Mouse (Mus musculus) hindbrain, embryonic 12.5 days (tissue): ENCODE measurements at regions not wholly inside any gene's neighbourhood (a gene's known extent, or its start where the extent isn't known, plus 50 kb on each side); places are given as distances from the start of the nearest gene placed in this dataset.

Experiments used
- ATAC-seq: fragments of 200-750 bp; cut with Nextera tagmentation; 2 replicates; pipeline ENCODE4 v1.8.0; 2017; ENCODE audit warnings: moderate TSS enrichment; ENCODE audit not compliant: low FRiP score
- H3K27ac ChIP-seq: fragments of 300-500 bp; sonication (generic); 2 replicates; pipeline ENCODE4 v1.5.1; 2016; ENCODE audit warnings: mild to moderate bottlenecking
- H3K27me3 ChIP-seq: fragments of 300-500 bp; sonication (generic); 2 replicates; pipeline ENCODE4 v1.6.1; 2016; ENCODE audit warnings: mild to moderate bottlenecking
- H3K36me3 ChIP-seq: fragments of 300-500 bp; sonication (generic); 2 replicates; pipeline ENCODE4 v1.6.1; 2016; ENCODE audit warnings: mild to moderate bottlenecking
- H3K4me1 ChIP-seq: fragments of 300-500 bp; sonication (generic); 2 replicates; pipeline ENCODE4 v1.6.1; 2016
- H3K4me2 ChIP-seq: fragments of 300-500 bp; sonication (generic); replicated peaks from 2 replicates; pipeline ENCODE4 v1.6.1; 2016; ENCODE audit warnings: mild to moderate bottlenecking
- H3K4me3 ChIP-seq: fragments of 300-500 bp; sonication (generic); 2 replicates; pipeline ENCODE4 v1.5.1; 2016; ENCODE audit warnings: mild to moderate bottlenecking
- H3K9ac ChIP-seq: fragments of 300-500 bp; sonication (generic); 2 replicates; pipeline ENCODE4 v1.6.1; 2016; ENCODE audit warnings: mild to moderate bottlenecking, moderate library complexity
- H3K9me3 ChIP-seq: fragments of 300-500 bp; sonication (generic); replicated peaks from 2 replicates; pipeline ENCODE4 v1.6.1; 2016; ENCODE audit warnings: mild to moderate bottlenecking
- WGBS: fragments of 180-500 bp; shearing (Covaris S2); methylation state at CpG from one replicate; pipeline ENCODE4 v1.1.7; 2016; 5-methylcytosine and 5-hydroxymethylcytosine counted together

DNA sequence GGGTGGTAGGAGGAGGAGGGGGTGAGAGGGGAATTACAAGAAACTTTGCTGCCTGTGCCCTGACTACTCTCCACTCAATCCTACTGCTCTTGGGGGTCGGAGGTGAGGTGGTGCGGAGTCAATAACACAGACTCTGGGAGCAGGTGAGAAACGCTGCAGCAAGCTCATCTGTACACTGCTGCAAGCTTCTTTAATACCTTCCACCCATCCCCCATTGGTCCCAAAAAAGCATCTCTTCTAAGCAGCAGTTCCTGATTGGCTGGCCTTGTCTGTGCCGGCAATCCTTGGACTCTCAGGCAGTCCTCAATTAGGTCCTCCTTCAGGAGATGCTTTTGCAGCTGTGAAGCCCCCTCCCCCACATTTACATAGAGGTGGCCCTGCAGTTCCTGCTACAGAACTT lies 79.7 kb upstream of the Bach2 start:
- whole genome bisulfite sequencing: 46% methylated on average over 4 of the region's 4 CpGs

DNA sequence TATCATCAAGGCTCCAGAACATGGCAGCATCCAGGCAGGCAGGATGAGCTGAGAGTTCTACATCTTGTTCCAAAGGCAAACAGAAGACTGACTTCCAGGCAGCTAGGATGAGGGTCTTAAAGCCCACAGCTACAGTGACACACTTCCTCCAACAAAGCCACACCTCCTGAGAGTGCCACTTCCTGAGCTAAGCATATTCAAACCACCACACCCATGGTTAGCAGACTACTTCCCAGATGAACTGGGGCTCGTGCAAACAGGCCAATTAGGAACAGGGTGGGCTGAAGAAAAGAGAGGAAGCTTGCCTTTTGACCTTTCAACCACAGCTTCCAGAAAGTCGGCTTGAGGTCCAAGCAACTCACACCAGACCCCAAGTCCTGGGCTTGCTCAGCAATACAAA lies 77.8 kb upstream of the Bach2 start:
- H3K4me3 ChIP-seq: no peak overlapping the region
- H3K27ac ChIP-seq: no peak overlapping the region
- H3K9ac ChIP-seq: no peak overlapping the region
- H3K27me3 ChIP-seq: no peaks in the 10 kb centered on the region
- H3K4me1 ChIP-seq: peaks cover 25% of the 10 kb centered on the region
- H3K4me2 ChIP-seq: no peak overlapping the region
- H3K9me3 ChIP-seq: no peaks in the 10 kb centered on the region
- no peaks in the 10 kb centered on the region for H3K36me3 ChIP-seq
- whole genome bisulfite sequencing: 47% methylated on average over 2 of the region's 2 CpGs
- no peak for ATAC-seq

More for the DNA sequence above, 79.7 kb upstream of the Bach2 start:
- H3K9me3 ChIP-seq: no peaks in the 10 kb centered on the region
- H3K4me2 ChIP-seq: no peak overlapping the region
- H3K27me3 ChIP-seq: no peaks in the 10 kb centered on the region
- no peaks in the 10 kb centered on the region for H3K36me3 ChIP-seq
- ATAC-seq: no peak
- H3K4me1 ChIP-seq: peaks cover 23% of the 10 kb centered on the region
- H3K27ac ChIP-seq: no peak overlapping the region
- H3K9ac ChIP-seq: no peak overlapping the region
- no peak overlapping the region for H3K4me3 ChIP-seq

DNA sequence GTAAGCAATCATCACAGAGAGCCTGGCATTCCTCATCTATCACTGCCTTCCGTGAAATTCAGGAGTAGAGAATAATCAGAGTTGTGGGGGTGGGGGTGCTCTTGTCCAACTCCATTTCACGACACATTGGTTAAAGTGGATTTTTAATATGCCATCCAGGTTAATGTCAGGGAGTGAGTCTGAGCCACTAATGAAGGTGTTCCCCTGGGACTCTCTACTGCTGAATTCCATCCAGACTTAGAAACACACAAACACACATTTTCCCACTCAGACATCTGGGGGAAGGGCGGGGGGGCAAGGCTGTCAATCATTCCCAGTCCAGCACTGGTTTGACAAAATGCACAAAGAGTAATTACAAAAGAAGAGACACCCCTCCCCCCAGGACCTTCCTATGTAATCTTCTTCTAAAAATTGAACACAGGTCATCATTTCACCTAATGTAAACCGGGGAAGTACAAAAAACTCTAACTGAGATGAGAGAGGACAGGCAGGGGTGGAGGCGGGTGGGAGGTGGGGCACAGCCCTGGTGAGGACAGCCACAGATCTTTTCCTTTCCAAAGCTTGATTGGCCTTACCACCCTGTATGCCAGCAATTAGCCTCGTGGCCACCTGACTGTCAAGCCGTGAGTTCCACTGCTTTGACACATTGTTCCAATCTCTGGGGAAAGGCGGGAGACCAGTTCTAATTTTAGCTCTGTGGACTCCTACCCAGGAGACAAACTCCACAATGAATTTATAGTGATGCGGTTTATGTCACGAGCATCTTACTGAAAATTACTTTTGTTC lies 76.5 kb upstream of the Bach2 start:
- no peak overlapping the region for H3K4me3 ChIP-seq
- H3K4me1 ChIP-seq: peaks cover 25% of the 10 kb centered on the region
- peak overlapping the region; percentile 21 for H3K4me2 ChIP-seq
- H3K27ac ChIP-seq: peak overlapping the region; percentile 75
- peak; percentile 66 for ATAC-seq
- no peaks in the 10 kb centered on the region for H3K36me3 ChIP-seq
- no peaks in the 10 kb centered on the region for H3K9me3 ChIP-seq
- H3K27me3 ChIP-seq: no peaks in the 10 kb centered on the region
- H3K9ac ChIP-seq: no peak overlapping the region
- 35% methylated on average over 10 of the region's 10 CpGs for WGBS

GRCm38 (mm10) chr4:32162694-32163240 lies 75.8 kb upstream of the Bach2 start:
- Histone ChIP-seq H3K9me3 (no peaks in the 10 kb centered on the region), H3K36me3 (no peaks in the 10 kb centered on the region), H3K4me3 (no peak overlapping the region), H3K4me1 (peaks cover 25% of the 10 kb centered on the region), H3K9ac (no peak overlapping the region), H3K4me2 (no peak overlapping the region), H3K27me3 (no peaks in the 10 kb centered on the region), H3K27ac (no peak overlapping the region)
- ATAC-seq: no peak
- WGBS: 89% methylated on average over 12 of the region's 12 CpGs

GRCm38 (mm10) chr4:32164081-32164641 lies 74.4 kb upstream of the Bach2 start:
- no peaks in the 10 kb centered on the region for H3K27me3 ChIP-seq
- no peak for ATAC-seq
- no peak overlapping the region for H3K9ac ChIP-seq
- WGBS: 87% methylated on average over 11 of the region's 11 CpGs
- H3K9me3 ChIP-seq: no peaks in the 10 kb centered on the region
- peaks cover 19% of the 10 kb centered on the region for H3K4me1 ChIP-seq
- no peak overlapping the region for H3K4me3 ChIP-seq
- H3K4me2 ChIP-seq: no peak overlapping the region
- no peak overlapping the region for H3K27ac ChIP-seq
- H3K36me3 ChIP-seq: no peaks in the 10 kb centered on the region

DNA sequence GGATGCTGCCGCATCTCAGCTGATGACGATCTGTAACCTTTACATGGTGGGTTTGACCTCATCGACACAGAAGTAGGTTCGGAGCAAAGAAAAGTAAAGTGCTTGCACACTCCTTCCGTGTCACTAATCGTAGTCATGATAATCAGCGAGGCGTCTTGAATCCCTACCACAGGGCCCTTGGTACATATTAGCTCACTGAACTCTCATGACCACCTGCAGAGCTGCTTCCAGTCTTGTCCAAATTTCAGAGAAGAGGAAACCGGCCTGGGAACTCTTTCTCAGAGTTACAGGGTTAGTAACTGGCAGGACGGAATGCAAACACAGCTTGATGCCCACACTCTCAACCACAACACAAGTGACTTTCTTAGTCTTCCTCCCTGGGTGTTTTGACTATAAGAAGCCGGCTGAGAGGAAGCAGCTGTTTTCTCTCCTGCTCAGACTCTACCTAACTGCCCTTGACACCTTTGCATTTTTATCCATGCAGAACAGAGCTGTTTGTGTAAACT lies 73.8 kb upstream of the Bach2 start:
- H3K36me3 ChIP-seq: no peaks in the 10 kb centered on the region
- peaks cover 19% of the 10 kb centered on the region for H3K4me1 ChIP-seq
- no peak overlapping the region for H3K9ac ChIP-seq

DNA sequence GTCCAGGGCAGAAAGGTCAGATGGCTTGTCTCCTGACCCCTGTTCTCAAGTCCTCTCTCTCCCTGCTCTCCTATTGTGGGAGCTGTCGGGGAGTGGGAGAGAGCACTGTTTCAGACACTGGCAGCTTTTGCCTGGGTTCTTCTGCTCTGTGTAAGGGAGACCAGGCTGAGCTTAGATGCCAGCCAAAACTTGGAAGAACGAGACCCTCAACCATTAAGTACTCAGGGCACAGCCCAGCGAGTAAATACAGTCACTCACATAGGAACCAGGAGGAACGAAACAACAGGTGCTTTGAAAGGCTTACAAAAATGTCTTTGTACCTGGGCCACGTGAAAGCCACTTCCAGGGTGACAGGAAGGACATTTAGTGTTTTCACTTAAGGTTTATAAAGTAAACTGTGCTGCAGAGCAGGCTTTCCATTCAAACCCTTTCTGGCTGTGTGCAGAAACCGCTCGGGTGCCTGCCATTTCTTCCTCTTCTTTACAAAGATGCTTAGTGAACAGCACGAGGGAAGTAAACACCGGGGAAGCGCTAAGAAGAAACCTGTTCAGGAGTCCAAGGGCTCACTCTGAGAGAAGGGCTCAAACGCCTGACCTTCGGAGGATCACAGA lies 72.6 kb upstream of the Bach2 start:
- Histone ChIP-seq H3K4me1 (peaks cover 15% of the 10 kb centered on the region), H3K9me3 (no peaks in the 10 kb centered on the region), H3K36me3 (no peaks in the 10 kb centered on the region), H3K4me3 (no peak overlapping the region), H3K27ac (no peak overlapping the region), H3K4me2 (no peak overlapping the region), H3K9ac (no peak overlapping the region), H3K27me3 (no peaks in the 10 kb centered on the region)
- no peak for ATAC-seq
- 58% methylated on average over 12 of the region's 12 CpGs for WGBS

More for the DNA sequence above, 73.8 kb upstream of the Bach2 start:
- no peak overlapping the region for H3K4me2 ChIP-seq
- H3K27me3 ChIP-seq: no peaks in the 10 kb centered on the region
- H3K4me3 ChIP-seq: no peak overlapping the region
- 74% methylated on average over 11 of the region's 11 CpGs for WGBS
- no peak for ATAC-seq
- H3K27ac ChIP-seq: no peak overlapping the region
- H3K9me3 ChIP-seq: no peaks in the 10 kb centered on the region

GRCm38 (mm10) chr4:32167151-32167550 lies 71.5 kb upstream of the Bach2 start:
- ATAC-seq: no peak
- no peaks in the 10 kb centered on the region for H3K27me3 ChIP-seq
- H3K9me3 ChIP-seq: no peaks in the 10 kb centered on the region
- H3K36me3 ChIP-seq: no peaks in the 10 kb centered on the region
- H3K4me2 ChIP-seq: no peak overlapping the region
- 49% methylated on average over 11 of the region's 11 CpGs for WGBS
- no peak overlapping the region for H3K4me3 ChIP-seq
- peaks cover 4% of the 10 kb centered on the region; the same call in 1 of the 2 replicates for H3K4me1 ChIP-seq
- no peak overlapping the region for H3K9ac ChIP-seq
- H3K27ac ChIP-seq: no peak overlapping the region

DNA sequence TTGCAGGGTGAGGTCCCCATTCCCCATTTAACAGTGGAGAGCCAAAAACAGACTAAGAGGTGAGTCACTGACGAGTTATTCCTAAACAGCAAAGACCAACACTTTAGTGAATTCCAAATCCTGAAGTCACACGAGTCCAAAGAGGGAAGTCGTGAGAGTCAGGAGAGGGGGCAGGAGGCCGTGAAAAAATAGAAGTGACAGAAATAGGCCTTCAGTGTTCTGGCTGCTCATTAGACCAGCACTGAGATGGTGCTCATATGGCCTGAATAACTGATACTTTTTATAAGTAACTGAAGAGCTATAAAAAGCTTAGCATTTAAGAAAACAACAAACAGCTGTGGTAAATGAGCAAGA lies 68.5 kb upstream of the Bach2 start:
- ATAC-seq: no peak

DNA sequence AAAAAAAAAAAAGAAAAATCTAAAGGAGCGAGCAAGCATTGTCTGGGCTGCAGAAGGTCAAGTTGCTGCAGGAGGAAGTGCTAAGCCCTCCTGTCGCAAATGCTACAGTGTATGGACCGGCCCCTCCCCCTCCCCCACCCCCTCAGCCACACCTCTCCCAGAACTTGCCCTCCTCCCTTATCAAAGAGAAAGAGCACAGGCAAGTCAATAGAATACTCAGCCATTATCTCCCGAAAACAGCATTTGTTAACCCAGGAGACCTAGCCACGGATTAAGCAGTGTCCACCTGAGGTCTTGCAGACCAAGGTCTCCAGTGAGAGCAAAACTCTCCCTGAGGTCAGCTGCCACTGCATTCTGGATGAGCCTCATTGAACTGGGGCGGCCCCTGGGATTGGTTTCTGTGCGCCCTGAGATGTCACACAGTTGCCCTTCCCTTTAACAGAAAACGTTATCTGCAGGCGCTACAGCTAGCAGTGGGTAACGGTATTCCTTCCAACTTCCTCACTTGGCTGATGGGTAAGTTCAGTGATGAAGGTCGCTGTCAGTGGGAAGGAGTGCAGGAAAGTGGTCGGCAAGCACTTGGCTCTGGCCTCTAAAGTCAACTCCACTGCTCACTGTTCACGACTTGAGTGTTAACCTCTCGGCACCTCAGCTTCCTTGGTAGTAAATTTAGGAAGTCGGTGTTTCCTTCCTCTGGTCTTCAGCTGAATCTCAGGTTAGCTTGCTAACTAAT lies 68.0 kb upstream of the Bach2 start:
- no peak overlapping the region for H3K27ac ChIP-seq
- no peaks in the 10 kb centered on the region for H3K27me3 ChIP-seq
- no peak overlapping the region for H3K9ac ChIP-seq
- peaks cover 10% of the 10 kb centered on the region for H3K4me1 ChIP-seq
- H3K9me3 ChIP-seq: no peaks in the 10 kb centered on the region
- no peak overlapping the region for H3K4me3 ChIP-seq
- no peak overlapping the region for H3K4me2 ChIP-seq
- 66% methylated on average over 15 of the region's 15 CpGs for WGBS
- H3K36me3 ChIP-seq: no peaks in the 10 kb centered on the region
- no peak for ATAC-seq

More for the DNA sequence above, 68.5 kb upstream of the Bach2 start:
- H3K36me3 ChIP-seq: no peaks in the 10 kb centered on the region
- 63% methylated on average over 4 of the region's 4 CpGs for WGBS
- no peaks in the 10 kb centered on the region for H3K9me3 ChIP-seq
- no peak overlapping the region for H3K27ac ChIP-seq
- no peak overlapping the region for H3K9ac ChIP-seq
- H3K4me3 ChIP-seq: no peak overlapping the region
- no peak overlapping the region for H3K4me2 ChIP-seq
- peaks cover 5% of the 10 kb centered on the region; the same call in 1 of the 2 replicates for H3K4me1 ChIP-seq
- H3K27me3 ChIP-seq: no peaks in the 10 kb centered on the region

DNA sequence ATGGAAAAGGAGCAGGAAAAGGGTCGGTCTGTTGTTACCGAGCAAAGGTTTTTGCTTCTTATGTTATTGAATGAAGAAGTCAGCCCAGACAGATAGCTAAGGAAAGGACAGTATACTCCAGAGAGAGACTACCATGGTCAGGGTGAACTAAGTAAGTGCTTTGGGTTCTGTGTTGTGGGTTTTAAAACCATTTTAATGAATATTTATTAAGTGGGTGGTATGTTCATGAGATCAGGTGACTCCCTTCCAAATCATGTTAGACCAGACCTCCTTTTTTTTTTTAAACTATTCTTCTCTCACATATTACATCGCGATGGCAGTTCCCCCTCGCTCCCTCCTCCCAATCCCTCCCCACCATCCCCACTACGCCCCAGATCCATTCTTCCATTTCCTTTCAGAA lies 67.3 kb upstream of the Bach2 start:
- no peak for ATAC-seq
- Histone ChIP-seq H3K4me3 (no peak overlapping the region), H3K4me2 (no peak overlapping the region), H3K27ac (no peak overlapping the region), H3K27me3 (no peaks in the 10 kb centered on the region), H3K4me1 (peaks cover 12% of the 10 kb centered on the region), H3K9ac (no peak overlapping the region), H3K36me3 (no peaks in the 10 kb centered on the region), H3K9me3 (no peaks in the 10 kb centered on the region)
- WGBS: 94% methylated on average over 6 of the region's 6 CpGs

- WGBS: 88% methylated on average over 4 of the region's 4 CpGs
- no peaks in the 10 kb centered on the region for H3K27me3 ChIP-seq
- no peak overlapping the region for H3K4me2 ChIP-seq
- no peak overlapping the region for H3K27ac ChIP-seq
- H3K9me3 ChIP-seq: no peaks in the 10 kb centered on the region
- H3K9ac ChIP-seq: no peak overlapping the region
- no peak for ATAC-seq
- H3K4me1 ChIP-seq: peaks cover 22% of the 10 kb centered on the region
- no peak overlapping the region for H3K4me3 ChIP-seq
- H3K36me3 ChIP-seq: no peaks in the 10 kb centered on the region
These were observed 65.6 kb upstream of the Bach2 start for GRCm38 (mm10) chr4:32172992-32173391.
